Mouse (Mus musculus): ENCODE results near the gene Rilp.
"Not testable (repeated sequence)": the region's sequence is repeated elsewhere in the genome, so short reads cannot be mapped to it uniquely, and the experiment has no call there.

The Rilp gene

GRCm38 (mm10) chr11:75534286-75535033, 24.6 kb downstream of the Rilp start:
- DNase-seq, result peak in 1 of 2 experiments; percentile 23

GRCm38 (mm10) chr11:75535106-75535795, 25.4 kb downstream of the Rilp start:
- peak in 1 of 2 experiments; percentile 24 for DNase-seq

GRCm38 (mm10) chr11:75536255-75537024, 26.5 kb downstream of the Rilp start:
- peak in 1 of 2 experiments; percentile 31 for DNase-seq

- no peak for DNase-seq
These were observed 27.1 kb downstream of the Rilp start for GRCm38 (mm10) chr11:75537025-75537414.

GRCm38 (mm10) chr11:75537491-75538183, 27.7 kb downstream of the Rilp start:
- DNase-seq, result peak; percentile 68 to 75

GRCm38 (mm10) chr11:75538184-75538969, 28.5 kb downstream of the Rilp start:
- peak in 1 of 2 experiments; percentile 45 for DNase-seq

- DNase-seq, result peak in 1 of 2 experiments; percentile 43
These were observed 29.0 kb downstream of the Rilp start for GRCm38 (mm10) chr11:75538970-75539299.

- DNase-seq, result peak in 1 of 2 experiments; percentile 36
These were observed 30.3 kb downstream of the Rilp start for GRCm38 (mm10) chr11:75540209-75540608.

- DNase-seq, result peak; percentile 59 to 66
These were observed 31.1 kb downstream of the Rilp start for GRCm38 (mm10) chr11:75540710-75541581.

- DNase-seq, result no peak
These were observed 34.8 kb downstream of the Rilp start for GRCm38 (mm10) chr11:75544713-75545112.

- no peak for DNase-seq
These were observed 36.2 kb downstream of the Rilp start for GRCm38 (mm10) chr11:75546057-75546456.

GRCm38 (mm10) chr11:75549658-75550111, 39.8 kb downstream of the Rilp start:
- no peak for DNase-seq

GRCm38 (mm10) chr11:75550200-75550946, 40.5 kb downstream of the Rilp start:
- no peak for DNase-seq

GRCm38 (mm10) chr11:75551321-75551720, 41.4 kb downstream of the Rilp start:
- DNase-seq, result no peak

GRCm38 (mm10) chr11:75551961-75552441, 42.1 kb downstream of the Rilp start:
- no peak for DNase-seq

GRCm38 (mm10) chr11:75552906-75553482, 43.1 kb downstream of the Rilp start:
- no peak for DNase-seq

- not testable (repeated sequence) for DNase-seq
These were observed 46.1 kb downstream of the Rilp start for GRCm38 (mm10) chr11:75556006-75556405.

- DNase-seq, result no peak
These were observed 47.2 kb downstream of the Rilp start for GRCm38 (mm10) chr11:75557142-75557541.

GRCm38 (mm10) chr11:75558101-75558500, 48.2 kb downstream of the Rilp start:
- DNase-seq, result peak; percentile 56 to 66
